Mouse (Mus musculus) erythroblast, embryonic 14.5 days (primary cell): ENCODE results near the gene Epc2.

Source experiments
- GATA1 ChIP-seq: IDR thresholded peaks from 2 replicates; pipeline ENCODE4 v1.6.1; 2012; ENCODE audit warnings: low read length, inconsistent platforms, mixed read lengths
- TAL1 ChIP-seq: IDR thresholded peaks from 3 replicates; pipeline ENCODE4 v1.6.1; 2012; ENCODE audit warnings: low read length, inconsistent platforms, mixed read lengths

DNA sequence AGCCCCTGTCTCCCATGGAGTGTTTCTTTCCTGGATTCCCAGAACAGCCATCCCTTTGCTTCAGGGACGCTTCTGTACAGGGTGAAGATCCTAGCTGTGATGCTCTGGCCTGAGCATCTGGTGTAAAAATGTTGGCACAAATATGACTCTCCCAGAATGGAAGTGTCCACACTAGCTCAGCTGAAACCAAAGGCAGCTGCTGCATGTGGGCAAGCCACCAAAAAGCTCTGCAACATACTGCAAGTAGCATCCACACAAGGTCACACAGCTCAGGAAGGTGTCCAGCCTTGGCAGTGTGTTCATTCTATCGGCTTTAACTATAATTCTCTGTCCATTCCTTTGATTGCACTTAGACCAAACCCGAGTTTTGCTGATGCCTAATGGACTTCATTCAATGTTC, 129.3 kb downstream of the Epc2 start:
- TF ChIP-seq GATA1 (no peak), TAL1 (no peak)
